Mouse (Mus musculus): ENCODE measurements around the gene Mpp4. TPM values are rescaled to one million over a fixed set of nuclear protein-coding genes. Genes with fewer than 3 reads are reported as not detected.

The Mpp4 gene
- polyA plus RNA-seq, 1 experiment from 2014 or later: 0.89 TPM

Other genes starting within 250 kb of the Mpp4 start
- gene Trak2, start 190.0 kb downstream of the Mpp4 start, polyA plus RNA-seq (2014; fragmentation: Nextera tagmentation; extraction: Ambion mirVana): 15.4 and 18.2 TPM in 2 replicates
- 101 and 115 TPM in 2 replicates for gene Stradb, start 189.9 kb downstream of the Mpp4 start, polyA plus RNA-seq (2014; fragmentation: Nextera tagmentation; extraction: Ambion mirVana)
- gene C2cd6, start 68.5 kb downstream of the Mpp4 start, polyA plus RNA-seq (2014; fragmentation: Nextera tagmentation; extraction: Ambion mirVana): 4.1 TPM in 1 of 2 replicates, not detected in the other
- 24.3 and 48.2 TPM in 2 replicates for gene Tmem237, start 43.0 kb downstream of the Mpp4 start, polyA plus RNA-seq (2014; fragmentation: Nextera tagmentation; extraction: Ambion mirVana)
- 12.7 and 24.1 TPM in 2 replicates for gene Als2, start 73.8 kb upstream of the Mpp4 start, polyA plus RNA-seq (2014; fragmentation: Nextera tagmentation; extraction: Ambion mirVana)
- 1.2 and 1.7 TPM in 2 replicates for gene Cdk15, start 93.5 kb upstream of the Mpp4 start, polyA plus RNA-seq (2014; fragmentation: Nextera tagmentation; extraction: Ambion mirVana)

Data from midbrain, embryonic 14.5 days (tissue).